Mouse (Mus musculus) adrenal gland (tissue): Measurements from ENCODE around the gene Prep.
"Not testable (repeated sequence)": the region's sequence is repeated elsewhere in the genome, so short reads cannot be mapped to it uniquely, and the experiment has no call there.

Source experiments
- intact Hi-C: fragments of 180-260 bp; cut with DNase I; formaldehyde crosslinking; loops from one replicate; pipeline ENCODE4 v1.15.1; 2025
- microRNA-seq, 2 experiments: library from miRNA; unstranded; fragments of <30 nt; microRNA quantifications; one replicate each; pipeline ENCODE4; 2019

Gene Prep

GRCm38 (mm10) chr10:45177798-45178197 lies 110.8 kb downstream of the Prep start, which contains the start of gene Popdc3:
Gene Popdc3, plus strand, starts transcription at chr10:45178098.
- intact Hi-C loops: not testable (repeated sequence)

- intact Hi-C loops: no loop called here
These were observed 113.8 kb downstream of the Prep start for GRCm38 (mm10) chr10:45180677-45181326.

GRCm38 (mm10) chr10:45181344-45181743 lies 114.3 kb downstream of the Prep start:
- intact Hi-C loops: no loop called here

- intact Hi-C loops: no loop called here
These were observed 118.5 kb downstream of the Prep start for GRCm38 (mm10) chr10:45185457-45185856.

GRCm38 (mm10) chr10:45193330-45194310 lies 126.6 kb downstream of the Prep start:
- intact Hi-C loops: no loop called here

- intact Hi-C loops: no loop called here
These were observed 127.5 kb downstream of the Prep start for GRCm38 (mm10) chr10:45194531-45194930.

GRCm38 (mm10) chr10:45204582-45204981 lies 137.6 kb downstream of the Prep start:
- intact Hi-C loops: no loop called here

- intact Hi-C loops: no loop called here
These were observed 143.2 kb downstream of the Prep start for GRCm38 (mm10) chr10:45210201-45210600.

- intact Hi-C loops: no loop called here
These were observed 149.7 kb downstream of the Prep start for GRCm38 (mm10) chr10:45216676-45217075.

Small RNA genes lying within 50 kb of the gene (microRNA-seq; reads per million reads assigned to microRNA genes)
- gene Gm23766: 0 reads per million in 2 experiments
